Mouse (Mus musculus) monocyte, adult 59 days (primary cell): ENCODE results near the gene Foxl1. TPM values are rescaled to one million over a fixed set of nuclear protein-coding genes. Genes with fewer than 3 reads are reported as not detected.

Experiments
- total RNA-seq, 2 experiments: library from RNA; stranded (reverse); gene quantifications; one replicate each; pipeline ENCODE4 v1.2.4; 2023

Foxl1 gene
- not detected for total RNA-seq

DNA sequence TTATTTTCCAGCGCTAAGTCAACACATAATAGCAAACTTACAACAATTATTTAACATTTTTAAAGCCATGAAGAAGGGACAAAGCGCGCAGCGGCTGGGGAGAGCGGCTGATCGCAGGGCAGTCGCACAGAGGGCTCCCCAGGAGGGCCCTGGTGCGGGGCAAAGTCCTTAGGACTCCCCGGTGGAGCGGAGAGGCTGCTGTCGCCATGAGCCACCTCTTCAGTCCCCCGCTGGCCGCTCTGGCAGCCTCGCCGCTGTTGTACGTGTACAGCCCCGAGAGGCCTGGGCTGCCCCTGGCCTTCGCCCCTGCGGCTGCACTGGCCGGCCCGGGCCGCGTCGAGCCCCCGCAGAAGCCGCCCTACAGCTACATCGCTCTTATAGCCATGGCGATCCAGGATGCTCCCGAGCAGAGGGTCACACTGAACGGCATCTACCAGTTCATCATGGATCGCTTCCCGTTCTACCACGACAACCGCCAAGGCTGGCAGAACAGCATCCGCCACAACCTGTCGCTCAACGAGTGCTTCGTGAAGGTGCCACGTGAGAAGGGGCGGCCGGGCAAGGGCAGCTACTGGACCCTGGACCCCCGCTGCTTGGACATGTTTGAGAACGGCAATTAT, at the start of gene Foxl1:
Gene Foxl1, plus strand, starts transcription at position 185 of the 620 bp plus-strand sequence.

DNA sequence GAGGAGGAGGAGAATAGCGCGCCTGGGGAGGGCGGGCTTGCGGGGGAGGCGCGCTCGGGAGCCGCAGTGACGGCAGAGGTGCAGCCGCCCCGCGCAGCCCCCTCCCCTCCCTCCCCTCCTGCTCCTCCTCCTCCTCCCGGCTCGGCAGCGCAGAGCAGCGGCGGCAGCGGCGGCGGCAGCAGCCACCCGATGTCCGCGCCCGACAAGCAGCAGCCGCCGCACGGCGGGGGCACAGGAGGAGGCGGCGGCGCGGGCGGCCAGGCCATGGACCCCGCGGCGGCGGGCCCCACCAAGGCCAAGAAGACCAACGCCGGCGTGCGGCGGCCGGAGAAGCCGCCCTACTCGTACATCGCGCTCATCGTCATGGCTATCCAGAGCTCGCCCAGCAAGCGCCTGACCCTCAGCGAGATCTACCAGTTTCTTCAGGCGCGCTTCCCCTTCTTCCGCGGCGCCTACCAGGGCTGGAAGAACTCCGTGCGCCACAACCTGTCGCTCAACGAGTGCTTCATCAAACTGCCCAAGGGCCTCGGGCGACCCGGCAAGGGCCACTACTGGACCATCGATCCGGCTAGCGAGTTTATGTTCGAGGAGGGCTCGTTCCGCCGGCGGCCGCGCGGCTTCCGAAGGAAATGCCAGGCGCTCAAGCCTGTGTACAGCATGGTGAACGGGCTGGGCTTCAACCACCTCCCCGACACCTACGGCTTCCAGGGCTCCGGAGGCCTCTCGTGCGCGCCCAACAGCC, 43.4 kb upstream of the Foxl1 start, which contains the start of gene Foxf1:
Gene Foxf1, plus strand, starts transcription at position 177 of the 742 bp plus-strand sequence.

DNA sequence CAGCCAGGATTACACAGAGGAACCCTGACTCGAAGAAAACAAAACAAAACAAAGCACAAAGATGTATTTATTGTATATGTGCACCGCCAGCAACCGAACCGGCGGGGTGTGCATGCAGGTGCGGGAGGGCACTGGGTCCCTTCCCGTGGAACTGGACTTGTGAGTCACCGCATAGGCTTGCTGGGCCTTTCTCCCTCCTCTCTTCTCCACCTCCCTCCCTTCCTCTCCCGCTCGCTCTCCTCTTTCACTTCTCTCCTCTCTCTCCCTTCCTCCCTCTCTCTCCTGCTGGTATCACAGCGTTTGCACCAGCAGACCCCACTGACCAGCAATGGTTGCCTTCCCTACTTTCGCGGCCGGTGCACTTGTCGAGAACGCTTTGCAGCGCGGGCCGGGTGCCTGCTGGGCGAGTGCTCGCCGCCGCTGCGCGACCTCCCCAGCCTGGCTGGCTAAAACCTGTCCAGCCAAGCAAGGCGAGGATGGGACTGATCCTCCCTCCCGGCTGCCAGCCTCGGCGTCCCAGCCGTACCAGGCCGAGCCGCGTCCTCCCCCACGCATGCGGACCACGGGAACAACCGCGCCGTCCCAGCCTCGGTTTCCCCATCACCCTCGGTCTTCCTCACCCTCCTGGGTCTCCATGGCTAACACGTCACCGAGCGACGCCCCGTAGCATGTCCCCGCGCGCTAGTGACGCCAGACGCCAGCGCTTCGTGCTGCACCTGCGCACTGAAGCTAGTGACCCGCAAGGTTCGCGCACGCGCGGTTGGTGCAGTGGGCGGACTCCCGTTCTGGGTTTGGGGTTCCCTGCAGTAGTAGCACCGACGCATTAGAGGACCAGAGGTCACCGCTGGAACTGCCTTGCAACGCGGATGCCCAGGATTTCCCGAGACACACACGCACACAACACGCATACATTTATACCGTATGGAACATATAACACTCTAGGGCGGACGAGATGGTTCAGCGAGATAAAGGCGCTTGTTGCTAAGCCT, 19.8 kb upstream of the Foxl1 start, which contains the start of gene Mthfsd:
Gene Mthfsd, minus strand, starts transcription at position 725 of the 989 bp plus-strand sequence.

DNA sequence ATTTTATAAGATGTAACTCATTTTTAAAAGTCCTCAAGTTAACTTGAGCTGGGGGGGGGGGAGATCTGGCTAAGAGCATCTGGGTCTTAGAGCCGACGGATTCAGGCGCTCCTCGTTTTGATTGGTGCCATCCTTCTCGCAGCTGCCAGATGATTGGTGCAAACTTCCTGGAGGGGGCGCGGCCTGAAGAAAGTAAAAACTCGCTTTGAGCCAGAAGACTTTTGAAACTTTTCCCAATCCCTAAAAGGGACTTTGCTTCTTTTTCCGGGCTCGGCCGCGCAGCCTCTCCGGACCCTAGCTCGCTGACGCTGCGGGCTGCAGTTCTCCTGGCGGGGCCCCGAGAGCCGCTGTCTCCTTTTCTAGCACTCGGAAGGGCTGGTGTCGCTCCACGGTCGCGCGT, 11.8 kb upstream of the Foxl1 start, which contains the start of gene Foxc2:
Gene Foxc2, plus strand, starts transcription at position 224 of the 400 bp plus-strand sequence.

Other genes starting within 250 kb of the Foxl1 start
- gene Foxf1, start 43.6 kb upstream of the Foxl1 start, total RNA-seq, result not detected
- gene Mthfsd, start 19.5 kb upstream of the Foxl1 start, total RNA-seq, result 10 to 100 TPM; 15.5 to 27.2 TPM
- not detected for gene Foxc2, start 11.8 kb upstream of the Foxl1 start, total RNA-seq